Mouse (Mus musculus): ENCODE results near the gene Jund. TPM values are rescaled to one million over a fixed set of nuclear protein-coding genes. Genes with fewer than 3 reads are reported as not detected.

Jund gene
- polyA plus RNA-seq, 1 experiment from 2014 or later, result 87.2 TPM

DNA sequence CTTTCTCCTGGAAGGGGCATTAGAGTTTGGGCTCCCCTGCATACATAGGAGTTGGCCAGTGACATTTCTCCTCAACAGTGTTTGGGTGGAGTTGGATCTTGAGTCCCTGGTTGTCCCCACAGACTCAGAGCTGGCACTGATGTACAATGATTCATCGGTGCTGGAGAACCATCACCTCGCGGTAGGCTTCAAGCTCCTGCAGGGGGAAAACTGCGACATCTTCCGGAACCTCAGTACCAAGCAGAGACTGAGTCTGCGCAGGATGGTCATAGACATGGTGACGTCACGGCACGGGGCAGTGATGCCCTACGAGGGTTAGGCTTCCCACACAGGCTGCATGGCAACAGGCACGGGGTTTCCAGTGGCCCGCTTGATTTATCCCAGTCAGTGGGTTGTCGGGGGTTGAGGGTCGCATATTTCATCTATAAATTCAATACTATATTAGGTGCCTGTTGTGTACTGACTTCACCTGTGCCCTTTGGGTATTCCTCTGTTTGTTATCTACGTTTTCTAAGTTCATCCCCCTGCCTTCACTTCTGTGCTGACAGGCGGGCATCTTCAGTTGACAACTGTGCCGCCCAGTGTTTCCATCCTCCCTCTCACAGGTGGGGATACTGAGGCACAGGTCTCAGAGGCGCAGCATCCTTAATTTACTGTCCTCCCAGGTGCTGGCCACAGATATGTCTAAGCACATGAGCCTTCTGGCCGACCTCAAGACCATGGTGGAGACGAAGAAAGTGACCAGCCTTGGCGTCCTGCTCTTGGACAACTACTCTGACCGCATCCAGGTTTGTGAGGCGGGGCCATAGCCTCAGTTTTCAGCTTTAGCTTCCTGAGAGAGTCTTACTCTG, 49.7 kb downstream of the Jund start:
- no peaks in the 10 kb centered on the region for H3K4me1 ChIP-seq (ENCODE audit: control insufficient read depth, insufficient read depth, low read length)
- no peak for ATAC-seq
- no peak overlapping the region for H3K4me2 ChIP-seq (ENCODE audit: low read length)
- DNase-seq (ENCODE audit: low spot score), result no peak
- no peak overlapping the region for H3K9ac ChIP-seq (ENCODE audit: low read length)
- H3K9me3 ChIP-seq (replicated peaks; ENCODE audit: control insufficient read depth, low read length), result no peaks in the 10 kb centered on the region
- H3K4me3 ChIP-seq (ENCODE audit: low read depth, low read length), result no peak overlapping the region
- no peak overlapping the region for H3K27ac ChIP-seq (ENCODE audit: low read depth, low read length)
- WGBS, result 89% methylated on average over 23 of the region's 23 CpGs
- no peaks in the 10 kb centered on the region for H3K36me3 ChIP-seq (ENCODE audit: control insufficient read depth, insufficient read depth, low read length)
- H3K27me3 ChIP-seq (replicated peaks; ENCODE audit: control insufficient read depth, insufficient read depth, low read length), result peaks cover 30% of the 10 kb centered on the region

DNA sequence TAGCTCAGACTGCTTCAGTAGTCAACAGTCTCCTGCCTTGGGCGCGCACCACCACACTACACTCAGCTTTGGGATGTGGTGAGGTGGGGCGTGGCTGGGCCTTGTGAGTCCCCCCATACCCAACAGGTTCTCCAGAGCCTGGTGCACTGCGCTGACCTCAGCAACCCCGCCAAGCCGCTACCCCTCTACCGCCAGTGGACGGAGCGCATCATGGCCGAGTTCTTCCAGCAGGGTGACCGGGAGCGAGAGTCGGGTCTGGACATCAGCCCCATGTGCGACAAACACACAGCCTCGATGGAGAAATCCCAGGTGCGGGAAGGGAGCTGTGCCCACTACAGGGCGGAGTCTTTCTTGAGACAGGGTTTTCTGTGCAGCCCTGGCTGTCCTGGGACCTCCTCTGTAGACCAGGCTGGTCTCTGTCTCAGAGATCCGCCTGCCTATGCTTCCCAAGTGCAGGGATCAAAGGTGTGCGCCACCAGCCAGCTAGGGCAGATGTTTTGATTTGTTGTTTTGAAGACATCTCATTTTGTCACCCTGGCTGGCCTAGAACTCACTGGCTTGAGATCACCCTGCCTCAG, 50.4 kb downstream of the Jund start:
- no peak overlapping the region for H3K27ac ChIP-seq (ENCODE audit: low read depth, low read length)
- no peaks in the 10 kb centered on the region for H3K4me1 ChIP-seq (ENCODE audit: control insufficient read depth, insufficient read depth, low read length)
- DNase-seq (ENCODE audit: low spot score) (no peak), ATAC-seq (no peak)
- WGBS, result 81% methylated on average over 19 of the region's 19 CpGs
- no peak overlapping the region for H3K4me2 ChIP-seq (ENCODE audit: low read length)
- no peak overlapping the region for H3K9ac ChIP-seq (ENCODE audit: low read length)
- peaks cover 23% of the 10 kb centered on the region for H3K27me3 ChIP-seq (replicated peaks; ENCODE audit: control insufficient read depth, insufficient read depth, low read length)
- H3K36me3 ChIP-seq (ENCODE audit: control insufficient read depth, insufficient read depth, low read length), result no peaks in the 10 kb centered on the region
- H3K9me3 ChIP-seq (replicated peaks; ENCODE audit: control insufficient read depth, low read length), result no peaks in the 10 kb centered on the region
- H3K4me3 ChIP-seq (ENCODE audit: low read depth, low read length), result no peak overlapping the region

Other genes with a start within 250 kb of the Jund start
- gene Klhl26, start 222.0 kb upstream of the Jund start, polyA plus RNA-seq (2014; fragmentation: Nextera tagmentation; extraction: Ambion mirVana), result 19.3 and 19.6 TPM in 2 replicates
- gene Tmem59l, start 211.6 kb upstream of the Jund start, polyA plus RNA-seq (2014; fragmentation: Nextera tagmentation; extraction: Ambion mirVana), result 84.4 and 87.4 TPM in 2 replicates
- gene Crlf1, start 205.8 kb upstream of the Jund start, polyA plus RNA-seq (2014; fragmentation: Nextera tagmentation; extraction: Ambion mirVana), result 1.7 and 3.2 TPM in 2 replicates
- 174 and 199 TPM in 2 replicates for gene Rex1bd, start 192.2 kb upstream of the Jund start, polyA plus RNA-seq (2014; fragmentation: Nextera tagmentation; extraction: Ambion mirVana)
- gene Uba52, start 188.1 kb upstream of the Jund start, polyA plus RNA-seq (2014; fragmentation: Nextera tagmentation; extraction: Ambion mirVana), result 709 and 911 TPM in 2 replicates
- gene Fkbp8, start 171.2 kb upstream of the Jund start, polyA plus RNA-seq (2014; fragmentation: Nextera tagmentation; extraction: Ambion mirVana), result 363 and 380 TPM in 2 replicates
- gene Kxd1, start 171.0 kb upstream of the Jund start, polyA plus RNA-seq (2014; fragmentation: Nextera tagmentation; extraction: Ambion mirVana), result 49.1 and 57.9 TPM in 2 replicates
- gene Ell, start 159.5 kb upstream of the Jund start, polyA plus RNA-seq (2014; fragmentation: Nextera tagmentation; extraction: Ambion mirVana), result 15.1 TPM in 2 replicates
- 59.0 and 75.1 TPM in 2 replicates for gene Isyna1, start 104.6 kb upstream of the Jund start, polyA plus RNA-seq (2014; fragmentation: Nextera tagmentation; extraction: Ambion mirVana)
- gene Ssbp4, start 90.1 kb upstream of the Jund start, polyA plus RNA-seq (2014; fragmentation: Nextera tagmentation; extraction: Ambion mirVana), result 135 and 147 TPM in 2 replicates
- 0.89 and 1.9 TPM in 2 replicates for gene Lrrc25, start 82.8 kb upstream of the Jund start, polyA plus RNA-seq (2014; fragmentation: Nextera tagmentation; extraction: Ambion mirVana)
- gene Gdf15, start 66.5 kb upstream of the Jund start, polyA plus RNA-seq (2014; fragmentation: Nextera tagmentation; extraction: Ambion mirVana), result 0.16 and 0.20 TPM in 2 replicates
- 85.7 and 101 TPM in 2 replicates for gene Pgpep1, start 38.6 kb upstream of the Jund start, polyA plus RNA-seq (2014; fragmentation: Nextera tagmentation; extraction: Ambion mirVana)
- gene Lsm4, start 25.7 kb upstream of the Jund start, polyA plus RNA-seq (2014; fragmentation: Nextera tagmentation; extraction: Ambion mirVana), result 200 and 220 TPM in 2 replicates
- gene Iqcn, start 4.5 kb downstream of the Jund start, polyA plus RNA-seq (2014; fragmentation: Nextera tagmentation; extraction: Ambion mirVana), result 0.06 and 0.10 TPM in 2 replicates
- not detected in 2 replicates for gene Gm3336, start 19.6 kb downstream of the Jund start, polyA plus RNA-seq (2014; fragmentation: Nextera tagmentation; extraction: Ambion mirVana)
- gene Pde4c, start 24.8 kb downstream of the Jund start, polyA plus RNA-seq (2014; fragmentation: Nextera tagmentation; extraction: Ambion mirVana), result not detected in 2 replicates
- gene Rab3a, start 55.7 kb downstream of the Jund start, polyA plus RNA-seq (2014; fragmentation: Nextera tagmentation; extraction: Ambion mirVana), result 330 and 371 TPM in 2 replicates
- 52.3 and 60.8 TPM in 2 replicates for gene Mpv17l2, start 62.0 kb downstream of the Jund start, polyA plus RNA-seq (2014; fragmentation: Nextera tagmentation; extraction: Ambion mirVana)
- 57.9 and 84.9 TPM in 2 replicates for gene Pik3r2, start 77.8 kb downstream of the Jund start, polyA plus RNA-seq (2014; fragmentation: Nextera tagmentation; extraction: Ambion mirVana)
- 15.5 and 18.6 TPM in 2 replicates for gene Mast3, start 106.1 kb downstream of the Jund start, polyA plus RNA-seq (2014; fragmentation: Nextera tagmentation; extraction: Ambion mirVana)
- 0.22 TPM in 1 of 2 replicates, not detected in the other for gene Il12rb1, start 109.5 kb downstream of the Jund start, polyA plus RNA-seq (2014; fragmentation: Nextera tagmentation; extraction: Ambion mirVana)
- 6.8 and 7.4 TPM in 2 replicates for gene Arrdc2, start 140.8 kb downstream of the Jund start, polyA plus RNA-seq (2014; fragmentation: Nextera tagmentation; extraction: Ambion mirVana)
- 7.3 and 11.3 TPM in 2 replicates for gene Kcnn1, start 164.3 kb downstream of the Jund start, polyA plus RNA-seq (2014; fragmentation: Nextera tagmentation; extraction: Ambion mirVana)
- 177 and 182 TPM in 2 replicates for gene Ccdc124, start 175.0 kb downstream of the Jund start, polyA plus RNA-seq (2014; fragmentation: Nextera tagmentation; extraction: Ambion mirVana)
- gene Slc5a5, start 193.8 kb downstream of the Jund start, polyA plus RNA-seq (2014; fragmentation: Nextera tagmentation; extraction: Ambion mirVana), result 0.60 and 0.89 TPM in 2 replicates
- 2,846 and 4,258 TPM in 2 replicates for gene Rpl18a, start 198.5 kb downstream of the Jund start, polyA plus RNA-seq (2014; fragmentation: Nextera tagmentation; extraction: Ambion mirVana)
- gene Map1s, start 207.0 kb downstream of the Jund start, polyA plus RNA-seq (2014; fragmentation: Nextera tagmentation; extraction: Ambion mirVana), result 33.9 and 50.8 TPM in 2 replicates

Measured in forebrain, embryonic 14.5 days (tissue).